Mouse (Mus musculus) small intestine, adult 2 months (tissue): ENCODE measurements around the gene Pmf1.

Source experiments
- CTCF ChIP-seq: fragments of 200-500 bp; IDR thresholded peaks from 2 replicates; pipeline ENCODE4 v1.5.1; 2012; ENCODE audit warnings: low read depth, mild to moderate bottlenecking, control low read depth, inconsistent platforms, low read length, moderate library complexity, mixed read lengths; ENCODE audit not compliant: insufficient replicate concordance, insufficient read length; ENCODE audit errors: extremely low read depth
- POLR2A ChIP-seq: fragments of 200-500 bp; IDR thresholded peaks from 2 replicates; pipeline ENCODE4 v1.6.1; 2012; ENCODE audit warnings: low read depth, mild to moderate bottlenecking, control low read depth, inconsistent platforms, low read length, moderate library complexity

DNA sequence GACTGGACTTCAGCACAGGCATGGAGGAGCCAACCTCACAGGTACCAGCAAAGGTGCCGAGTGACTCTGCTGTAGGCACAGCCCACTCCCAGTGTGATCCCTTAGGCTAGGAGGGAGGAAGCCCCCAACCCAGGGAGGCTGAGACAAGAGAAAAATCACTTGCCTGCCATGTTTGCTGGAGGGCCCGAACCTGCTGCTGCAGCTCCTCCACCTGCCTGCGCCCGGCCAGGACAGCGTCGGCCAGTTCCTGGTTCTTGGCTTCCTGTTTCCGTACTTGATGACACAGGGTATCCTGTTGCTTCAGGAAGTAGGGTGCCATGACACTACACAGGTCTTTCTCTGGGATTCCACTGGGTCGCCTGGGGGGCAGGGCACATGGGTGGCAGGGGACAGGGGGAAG is 14.4 kb downstream of the Pmf1 start:
- TF ChIP-seq CTCF = no peak
- no peak for TF ChIP-seq POLR2A
